Mouse (Mus musculus) embryonic facial prominence, embryonic 10.5 days (tissue): ENCODE results near the gene Nacc2. TPM values are rescaled to one million over a fixed set of nuclear protein-coding genes. Genes with fewer than 3 reads are reported as not detected.

ENCODE experiments used
- DNase-seq: peaks from one replicate; pipeline ENCODE4 v3.0.0-alpha.2; 2017; ENCODE audit warnings: low spot score
- H3K27ac ChIP-seq: fragments of 300-500 bp; sonication (generic); replicated peaks from 2 replicates; pipeline ENCODE4 v1.5.1; 2016; ENCODE audit warnings: mild to moderate bottlenecking
- H3K27me3 ChIP-seq: fragments of 300-500 bp; sonication (generic); replicated peaks from 2 replicates; pipeline ENCODE4 v1.6.1; 2016; ENCODE audit warnings: low read depth, mild to moderate bottlenecking; ENCODE audit not compliant: poor library complexity, severe bottlenecking
- H3K36me3 ChIP-seq: fragments of 300-500 bp; sonication (generic); replicated peaks from 2 replicates; pipeline ENCODE4 v1.6.1; 2016; ENCODE audit warnings: mild to moderate bottlenecking, moderate library complexity
- H3K4me1 ChIP-seq: fragments of 300-500 bp; sonication (generic); 2 replicates; pipeline ENCODE4 v1.6.1; 2016
- H3K4me3 ChIP-seq: fragments of 300-500 bp; sonication (generic); 2 replicates; pipeline ENCODE4 v1.5.1; 2016; ENCODE audit warnings: mild to moderate bottlenecking, moderate library complexity
- H3K9me3 ChIP-seq: fragments of 300-500 bp; sonication (generic); 2 replicates; pipeline ENCODE4 v1.6.1; 2016; ENCODE audit warnings: mild to moderate bottlenecking
- WGBS: fragments of 180-500 bp; shearing (Covaris S2); methylation state at CpG from one replicate; pipeline ENCODE4 v1.1.7; 2016; 5-methylcytosine and 5-hydroxymethylcytosine counted together
- polyA plus RNA-seq: library from polyadenylated mRNA; unstranded; fragments of >200 nt; fragmentation: Nextera tagmentation; extraction: Ambion mirVana; gene quantifications from 2 replicates; pipeline ENCODE4 v1.2.1, GENCODE M21; 2016

The Nacc2 gene
- polyA plus RNA-seq, 1 experiment from 2014 or later: 5.9 TPM

GRCm38 (mm10) chr2:26024138-26025075 lies 98.6 kb downstream of the Nacc2 start:
- DNase-seq: peak; percentile 50
- Histone ChIP-seq H3K4me3 (no peak overlapping the region), H3K9me3 (no peaks in the 10 kb centered on the region), H3K27ac (no peak overlapping the region), H3K36me3 (no peaks in the 10 kb centered on the region), H3K4me1 (peaks cover 13% of the 10 kb centered on the region), H3K27me3 (no peaks in the 10 kb centered on the region)
- 40% methylated on average over 4 of the region's 4 CpGs for WGBS

DNA sequence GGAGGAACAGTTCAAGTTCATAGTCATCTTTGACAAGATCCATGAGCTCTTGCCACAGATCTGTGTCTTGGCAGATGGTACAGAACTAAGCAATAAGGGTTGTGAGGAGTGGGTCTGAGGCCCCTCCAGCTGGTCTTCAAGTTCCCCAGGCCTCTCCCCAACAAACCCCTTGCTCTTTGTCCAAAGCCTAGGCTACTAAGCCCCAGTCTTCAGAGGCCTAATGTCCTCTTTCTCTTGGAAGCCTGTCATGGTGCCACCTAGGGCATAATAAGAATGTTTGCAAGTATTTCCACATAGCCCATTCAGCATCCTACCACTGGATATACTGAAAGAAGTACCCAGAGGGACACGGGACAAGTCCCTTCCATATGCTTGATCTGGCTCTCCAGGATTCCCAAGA lies 100.4 kb downstream of the Nacc2 start:
- DNase-seq: no peak
- 77% methylated on average over 1 of the region's 1 CpGs for WGBS
- H3K4me1 ChIP-seq: peaks cover 13% of the 10 kb centered on the region
- H3K36me3 ChIP-seq: no peaks in the 10 kb centered on the region
- no peaks in the 10 kb centered on the region for H3K9me3 ChIP-seq
- no peak overlapping the region for H3K27ac ChIP-seq
- H3K27me3 ChIP-seq: no peaks in the 10 kb centered on the region
- H3K4me3 ChIP-seq: no peak overlapping the region

- no peak for DNase-seq
- Histone ChIP-seq H3K36me3 (no peaks in the 10 kb centered on the region), H3K4me3 (peak overlapping the region; percentile 89), H3K9me3 (no peaks in the 10 kb centered on the region), H3K4me1 (peaks cover 14% of the 10 kb centered on the region), H3K27ac (peak overlapping the region; percentile 32; the same call in 1 of the 2 replicates), H3K27me3 (no peaks in the 10 kb centered on the region)
- 83% methylated on average over 8 of the region's 8 CpGs for WGBS
These were observed 100.8 kb downstream of the Nacc2 start for GRCm38 (mm10) chr2:26022258-26022565.

DNA sequence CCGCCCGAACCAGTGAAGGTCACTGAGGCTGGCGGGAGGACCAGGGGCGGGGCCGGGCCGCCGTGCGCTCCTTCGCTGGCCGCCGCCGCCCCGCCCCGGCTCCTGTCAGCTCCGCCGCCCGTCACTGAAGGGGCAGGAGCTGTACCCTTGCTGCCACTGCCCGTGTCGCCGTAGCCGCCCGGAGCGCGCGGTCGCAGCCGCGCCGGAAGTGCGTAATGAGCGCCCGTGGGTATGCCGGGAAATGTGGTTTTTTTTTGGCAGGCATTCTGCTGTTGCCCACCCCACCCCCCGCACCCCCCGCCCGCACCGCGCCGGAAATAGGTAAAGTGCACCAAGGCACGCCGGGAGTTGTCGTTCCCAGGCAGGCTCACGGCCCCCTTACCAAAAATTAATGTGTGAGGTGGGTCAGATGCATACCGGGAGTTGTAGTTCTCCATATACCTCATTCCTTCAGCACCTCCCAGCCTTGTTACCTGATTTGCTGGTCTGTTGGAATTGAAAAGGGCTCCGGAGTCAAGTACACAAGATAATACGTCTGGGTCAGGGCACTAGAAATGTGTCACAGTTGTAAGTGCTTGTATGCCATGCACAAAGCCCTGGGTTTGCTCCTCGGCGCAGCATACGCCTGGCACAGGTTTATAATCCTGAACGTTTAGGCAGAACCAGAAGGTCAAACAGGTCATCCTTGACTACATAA lies 101.3 kb downstream of the Nacc2 start, which contains the start of gene Ubac1:
TSS of gene Ubac1 (minus strand) at position 187 of the 697 bp plus-strand sequence.
- Histone ChIP-seq H3K4me3 (peak within 1 kb of the TSS; percentile 89), H3K9me3 (no peaks in the 10 kb centered on the region), H3K4me1 (peaks cover 17% of the 10 kb centered on the region), H3K36me3 (no peaks in the 10 kb centered on the region), H3K27me3 (no peaks in the 10 kb centered on the region), H3K27ac (peak within 1 kb of the TSS; percentile 85)
- 6% methylated on average over 50 of the region's 50 CpGs for WGBS
- peak; percentile 95 for DNase-seq

DNA sequence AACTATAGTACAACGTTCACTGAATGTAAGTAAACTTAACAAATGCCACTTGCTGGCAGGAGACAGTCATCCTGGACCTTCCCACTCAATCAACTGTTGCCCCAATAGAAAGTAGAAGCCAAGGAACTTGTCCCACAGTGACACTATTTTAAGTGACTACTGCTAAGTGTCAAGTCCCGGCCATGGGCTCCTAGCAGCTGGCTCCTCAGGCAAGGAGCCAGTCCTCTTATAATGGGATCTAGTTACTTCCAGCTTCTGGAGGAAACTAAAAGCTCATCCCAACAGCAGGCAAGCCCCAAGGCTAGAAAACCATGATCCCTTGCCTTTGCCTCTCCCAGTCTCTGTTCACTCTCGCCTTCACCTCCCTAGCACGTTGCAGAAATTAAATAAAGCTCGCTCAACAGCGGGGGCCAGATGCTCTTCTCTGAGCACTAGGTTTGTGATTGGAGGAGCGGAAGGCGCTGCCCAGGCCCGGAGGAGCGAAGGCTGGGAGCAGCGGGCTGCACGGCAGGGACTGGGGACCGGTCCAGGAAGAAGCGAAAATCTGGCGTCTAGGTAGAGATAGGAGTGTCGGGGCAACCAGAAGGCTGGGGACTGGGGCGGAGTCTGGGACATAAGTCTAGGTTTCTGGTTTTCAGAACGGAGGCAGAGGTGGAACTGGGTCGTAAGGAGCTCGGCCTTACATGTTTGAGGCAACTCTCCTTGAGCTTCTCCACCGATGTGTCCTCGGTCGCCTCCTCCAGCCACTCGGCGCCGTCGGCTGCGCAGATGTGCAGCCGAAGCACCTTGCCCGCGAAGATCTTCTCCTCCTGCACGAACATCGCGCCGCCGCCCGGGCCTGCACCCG lies 102.1 kb downstream of the Nacc2 start:
- H3K27ac ChIP-seq: peak overlapping the region; percentile 85
- H3K27me3 ChIP-seq: no peaks in the 10 kb centered on the region
- H3K4me3 ChIP-seq: peak overlapping the region; percentile 89
- no peaks in the 10 kb centered on the region for H3K9me3 ChIP-seq
- H3K36me3 ChIP-seq: peaks cover 6% of the 10 kb centered on the region
- DNase-seq: peak; percentile 59
- WGBS: 2% methylated on average over 38 of the region's 38 CpGs
- H3K4me1 ChIP-seq: peaks cover 17% of the 10 kb centered on the region

GRCm38 (mm10) chr2:26019923-26020322 lies 103.1 kb downstream of the Nacc2 start:
- DNase-seq: no peak
- Histone ChIP-seq H3K9me3 (no peaks in the 10 kb centered on the region), H3K27ac (no peak overlapping the region), H3K36me3 (peaks cover 16% of the 10 kb centered on the region), H3K4me1 (peaks cover 17% of the 10 kb centered on the region), H3K4me3 (peak overlapping the region; percentile 89), H3K27me3 (no peaks in the 10 kb centered on the region)
- 79% methylated on average over 3 of the region's 3 CpGs for WGBS

DNA sequence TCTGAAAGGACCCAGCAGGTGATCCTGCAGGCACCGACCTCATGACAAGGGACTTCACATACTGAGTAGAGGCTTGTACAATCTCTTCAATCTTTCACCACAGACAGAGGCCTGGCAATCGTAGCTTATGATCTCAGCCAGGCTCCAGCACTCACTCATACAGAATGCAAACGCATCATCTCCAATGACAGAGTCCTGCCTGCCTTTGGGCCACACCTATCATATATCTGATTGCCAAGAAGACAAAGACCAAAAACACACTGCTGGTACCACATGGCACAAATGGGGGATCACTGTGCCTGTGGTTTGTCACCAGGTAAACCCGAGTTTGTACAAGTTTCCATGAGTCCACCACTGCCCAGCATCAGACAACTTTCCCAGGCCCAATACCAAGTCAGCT lies 105.7 kb downstream of the Nacc2 start:
- Histone ChIP-seq H3K27me3 (no peaks in the 10 kb centered on the region), H3K4me3 (no peak overlapping the region), H3K27ac (no peak overlapping the region), H3K9me3 (no peaks in the 10 kb centered on the region), H3K4me1 (peaks cover 17% of the 10 kb centered on the region), H3K36me3 (peaks cover 42% of the 10 kb centered on the region)
- WGBS: 76% methylated on average over 4 of the region's 4 CpGs
- no peak for DNase-seq

DNA sequence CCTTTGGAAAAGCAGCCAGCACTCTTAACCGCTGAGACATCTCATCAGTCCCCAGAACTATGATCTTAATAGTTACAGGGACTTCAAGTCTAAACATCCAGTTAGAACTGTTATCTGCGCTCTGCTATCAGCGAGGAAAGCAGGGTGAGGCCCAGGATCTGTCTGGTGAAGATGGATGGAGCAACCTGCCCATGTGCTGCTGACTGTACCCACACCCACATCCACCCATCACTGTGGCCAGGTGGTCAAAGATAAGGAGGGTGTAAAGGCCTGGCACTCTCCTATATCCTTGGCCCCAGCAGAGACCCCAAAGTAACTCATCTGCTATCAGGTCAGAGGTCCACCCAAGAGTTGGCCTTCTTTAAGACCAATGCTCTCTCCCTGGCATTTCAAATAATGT lies 109.3 kb downstream of the Nacc2 start:
- no peak overlapping the region for H3K27ac ChIP-seq
- WGBS: 90% methylated on average over 3 of the region's 3 CpGs
- no peak overlapping the region for H3K4me3 ChIP-seq
- peaks cover 78% of the 10 kb centered on the region for H3K36me3 ChIP-seq
- no peaks in the 10 kb centered on the region for H3K9me3 ChIP-seq
- DNase-seq: no peak
- H3K27me3 ChIP-seq: no peaks in the 10 kb centered on the region
- H3K4me1 ChIP-seq: peaks cover 4% of the 10 kb centered on the region; the same call in 1 of the 2 replicates

DNA sequence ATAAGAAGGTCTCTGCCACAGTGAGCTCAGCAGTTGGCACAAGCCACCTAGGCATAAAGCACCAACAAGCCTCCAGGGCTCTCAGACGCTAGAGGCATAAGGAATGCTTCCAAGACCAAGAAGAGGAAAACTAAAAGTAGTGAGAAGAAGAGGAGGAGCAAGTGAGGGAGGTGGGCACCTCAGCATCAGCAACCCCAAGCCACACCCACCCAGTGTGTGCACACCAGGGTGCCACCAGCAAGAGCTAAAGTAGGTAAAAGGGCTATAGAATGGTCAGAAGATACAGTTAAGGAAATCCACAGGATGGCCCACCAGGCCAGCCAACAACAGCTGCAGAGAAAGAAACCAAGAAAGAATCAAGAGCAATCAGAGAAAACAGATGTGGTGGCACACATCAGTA lies 111.6 kb downstream of the Nacc2 start:
- 76% methylated on average over 1 of the region's 1 CpGs for WGBS
- H3K4me1 ChIP-seq: no peaks in the 10 kb centered on the region
- H3K9me3 ChIP-seq: no peaks in the 10 kb centered on the region
- no peak overlapping the region for H3K27ac ChIP-seq
- no peak for DNase-seq
- H3K4me3 ChIP-seq: no peak overlapping the region
- no peaks in the 10 kb centered on the region for H3K27me3 ChIP-seq
- H3K36me3 ChIP-seq: peaks cover 100% of the 10 kb centered on the region

Other genes with a start within 250 kb of the Nacc2 start
- gene Camsap1, start 139.9 kb downstream of the Nacc2 start, polyA plus RNA-seq: 36.1 and 41.9 TPM in 2 replicates
- 94.9 and 95.9 TPM in 2 replicates for gene Ubac1, start 101.5 kb downstream of the Nacc2 start, polyA plus RNA-seq
- 2.6 and 3.5 TPM in 2 replicates for gene Lhx3, start 85.1 kb upstream of the Nacc2 start, polyA plus RNA-seq
- gene Qsox2, start 114.3 kb upstream of the Nacc2 start, polyA plus RNA-seq: 15.7 and 18.1 TPM in 2 replicates
- gene Ccdc187, start 171.3 kb upstream of the Nacc2 start, polyA plus RNA-seq: 0.03 and 0.04 TPM in 2 replicates
- 96.7 and 97.2 TPM in 2 replicates for gene Gpsm1, start 192.3 kb upstream of the Nacc2 start, polyA plus RNA-seq
- gene Dnlz, start 228.9 kb upstream of the Nacc2 start, polyA plus RNA-seq: 31.5 and 32.2 TPM in 2 replicates
- 0.87 and 0.96 TPM in 2 replicates for gene Card9, start 237.7 kb upstream of the Nacc2 start, polyA plus RNA-seq